ENCODE assay signal across 21 mouse cellular contexts in the genomic region with DNA sequence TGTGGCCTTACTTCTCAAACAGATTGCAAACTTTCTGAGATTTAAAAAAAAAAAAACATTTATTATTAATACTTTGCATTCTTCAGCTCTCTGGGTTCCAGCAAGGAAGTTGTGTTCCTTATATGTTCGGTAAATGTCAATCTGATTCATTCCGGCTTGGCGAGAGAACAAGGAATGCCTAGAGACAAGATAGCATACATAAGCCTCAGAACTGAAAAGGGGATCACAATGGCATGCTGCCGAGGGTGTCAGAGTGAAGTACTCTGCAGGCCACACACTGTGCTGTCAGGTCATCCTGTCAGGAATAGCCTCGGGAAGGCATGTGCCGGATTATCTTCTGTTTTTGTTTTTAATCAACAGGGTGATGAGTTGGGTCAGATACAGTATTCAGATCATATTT. TPM values are rescaled to one million over a fixed set of nuclear protein-coding genes. Genes with fewer than 3 reads are reported as not detected.
DNase-seq lines count a peak whose midpoint lies in the region; ATAC-seq and TF ChIP-seq lines count a peak whose summit lies in the region.
"Had no signal": no experiment of that assay in that cellular context is flagged by ENCODE, and none has a peak within 500 bp of the region (broad histone marks: within the 10 kb centered on the region; RNA-seq: fewer than 3 reads in every experiment).

No protein-coding gene starts in this region.

- no peaks in the 10 kb centered on the region for H3K27me3 ChIP-seq in intestine, embryonic 14.5 days (replicated peaks; ENCODE audit: control insufficient read depth, insufficient read depth, low read length)
- no peaks in the 10 kb centered on the region for H3K27me3 ChIP-seq in intestine, postnatal 0 days (replicated peaks; ENCODE audit: control insufficient read depth, insufficient read depth, low read length)
- H3K27me3 ChIP-seq in liver, embryonic 14.5 days (ENCODE audit: control insufficient read depth, insufficient read depth, low read length): no peaks in the 10 kb centered on the region; the same call in 1 of the 2 replicates
- H3K27me3 ChIP-seq in liver, postnatal 0 days (ENCODE audit: insufficient read depth, low read length): no peaks in the 10 kb centered on the region
- no peaks in the 10 kb centered on the region for H3K27me3 ChIP-seq in stomach, embryonic 14.5 days (ENCODE audit: control insufficient read depth, insufficient read depth, low read length)
- no peaks in the 10 kb centered on the region for H3K27me3 ChIP-seq in stomach, postnatal 0 days (ENCODE audit: control insufficient read depth, insufficient read depth, low read length)
- H3K27me3 ChIP-seq: forebrain, embryonic 15.5 days; hindbrain, embryonic 12.5 days had no signal

- no peak overlapping the region for H3K4me3 ChIP-seq in intestine, embryonic 14.5 days (ENCODE audit: low read depth, low read length)
- no peak overlapping the region for H3K4me3 ChIP-seq in intestine, postnatal 0 days (ENCODE audit: low read depth, low read length)
- no peak overlapping the region for H3K4me3 ChIP-seq in liver, embryonic 14.5 days (ENCODE audit: insufficient read depth in 1 of 2, low read depth in 2 of 2, low read length in 2 of 2)
- no peak overlapping the region for H3K4me3 ChIP-seq in liver, postnatal 0 days (ENCODE audit: low read depth, low read length)
- no peak overlapping the region for H3K4me3 ChIP-seq in stomach, embryonic 14.5 days (ENCODE audit: low read depth, low read length)
- H3K4me3 ChIP-seq in stomach, postnatal 0 days (ENCODE audit: low read depth, low read length): no peak overlapping the region
- H3K4me3 ChIP-seq: forebrain, embryonic 15.5 days; hindbrain, embryonic 12.5 days; left cerebral cortex, adult 2 months; myocyte had no signal

- 32% methylated on average over 6 of the region's 6 CpGs for WGBS in intestine, embryonic 14.5 days
- WGBS in intestine, postnatal 0 days: 46% methylated on average over 6 of the region's 6 CpGs
- 75% methylated on average over 6 of the region's 6 CpGs for WGBS in liver, embryonic 14.5 days (ENCODE audit: insufficient replicate concordance)
- 76% methylated on average over 6 of the region's 6 CpGs for WGBS in liver, postnatal 0 days (ENCODE audit: insufficient replicate concordance)
- 32% methylated on average over 6 of the region's 6 CpGs for WGBS in stomach, embryonic 14.5 days
- WGBS in stomach, postnatal 0 days: 36% methylated on average over 6 of the region's 6 CpGs

- peak overlapping the region; percentile 57 for H3K27ac ChIP-seq in intestine, embryonic 14.5 days (ENCODE audit: low read depth)
- no peak overlapping the region for H3K27ac ChIP-seq in intestine, postnatal 0 days (ENCODE audit: low read depth, low read length)
- H3K27ac ChIP-seq in liver, embryonic 14.5 days: peak overlapping the region; percentile 88
- H3K27ac ChIP-seq in liver, postnatal 0 days (ENCODE audit: low read depth): no peak overlapping the region
- H3K27ac ChIP-seq in stomach, embryonic 14.5 days (ENCODE audit: low read length): peak overlapping the region; percentile 23; the same call in 1 of the 2 replicates
- no peak overlapping the region for H3K27ac ChIP-seq in stomach, postnatal 0 days (replicated peaks)
- H3K27ac ChIP-seq: forebrain, embryonic 15.5 days; hindbrain, embryonic 12.5 days; left cerebral cortex, adult 2 months had no signal

- no peak; the same call in 1 of the 2 replicates for ATAC-seq in intestine, embryonic 14.5 days (replicated peaks; ENCODE audit: low FRiP score, low TSS enrichment, low read depth)
- ATAC-seq in intestine, postnatal 0 days: no peak
- no peak for ATAC-seq in liver, embryonic 14.5 days (ENCODE audit: insufficient read depth)
- no peak for ATAC-seq in liver, postnatal 0 days
- no peak; the same call in 1 of the 2 replicates for ATAC-seq in stomach, embryonic 14.5 days (ENCODE audit: insufficient number of reproducible peaks, insufficient read depth, low FRiP score, low read depth)
- ATAC-seq in stomach, postnatal 0 days (ENCODE audit: low FRiP score, low TSS enrichment): no peak
- ATAC-seq: forebrain, embryonic 15.5 days had no signal

- no peaks in the 10 kb centered on the region for H3K9me3 ChIP-seq in intestine, embryonic 14.5 days (ENCODE audit: control insufficient read depth, low read length)
- H3K9me3 ChIP-seq in intestine, postnatal 0 days (ENCODE audit: control insufficient read depth): no peaks in the 10 kb centered on the region
- H3K9me3 ChIP-seq in liver, embryonic 14.5 days (ENCODE audit: control insufficient read depth, low read length): no peaks in the 10 kb centered on the region
- no peaks in the 10 kb centered on the region for H3K9me3 ChIP-seq in liver, postnatal 0 days (ENCODE audit: low read length)
- no peaks in the 10 kb centered on the region for H3K9me3 ChIP-seq in stomach, embryonic 14.5 days (ENCODE audit: control insufficient read depth, low read depth, low read length)
- no peaks in the 10 kb centered on the region for H3K9me3 ChIP-seq in stomach, postnatal 0 days (ENCODE audit: control insufficient read depth, low read length)
- H3K9me3 ChIP-seq: forebrain, embryonic 15.5 days; hindbrain, embryonic 12.5 days had no signal

- TF ChIP-seq CTCF in intestine, postnatal 0 days (IDR thresholded peaks at IDR 0.05; ENCODE audit: low read depth): no peak
- TF ChIP-seq CTCF in liver, embryonic 14.5 days (IDR thresholded peaks at IDR 0.05; ENCODE audit: low read depth): no peak
- TF ChIP-seq CTCF in liver, postnatal 0 days (IDR thresholded peaks at IDR 0.05; ENCODE audit: low read depth): no peak
- no peak for TF ChIP-seq CTCF in stomach, postnatal 0 days (IDR thresholded peaks at IDR 0.05; ENCODE audit: low read depth)

- peaks cover 13% of the 10 kb centered on the region for H3K4me1 ChIP-seq in intestine, embryonic 14.5 days (replicated peaks; ENCODE audit: control insufficient read depth, insufficient read depth, low read length)
- H3K4me1 ChIP-seq in intestine, postnatal 0 days (replicated peaks; ENCODE audit: control insufficient read depth, insufficient read depth, low read length): no peaks in the 10 kb centered on the region
- peaks cover 32 to 42% of the 10 kb centered on the region in 2 experiments for H3K4me1 ChIP-seq in liver, embryonic 14.5 days (replicated peaks; ENCODE audit: control insufficient read depth in 2 of 2, insufficient read depth in 2 of 2, low read length in 1 of 2)
- peaks cover 16% of the 10 kb centered on the region; the same call in 1 of the 2 replicates for H3K4me1 ChIP-seq in liver, postnatal 0 days (ENCODE audit: insufficient read depth)
- H3K4me1 ChIP-seq in stomach, embryonic 14.5 days (ENCODE audit: control insufficient read depth, insufficient read depth, low read length): peaks cover 13% of the 10 kb centered on the region; the same call in 1 of the 2 replicates
- peaks cover 3% of the 10 kb centered on the region; the same call in 1 of the 2 replicates for H3K4me1 ChIP-seq in stomach, postnatal 0 days (replicated peaks; ENCODE audit: control insufficient read depth, insufficient read depth)

- no peak for TF ChIP-seq EP300 in liver, embryonic 14.5 days (IDR thresholded peaks at IDR 0.05; ENCODE audit: low read depth)
- no peak for TF ChIP-seq EP300 in liver, postnatal 0 days (IDR thresholded peaks at IDR 0.05; ENCODE audit: low read depth)
- TF ChIP-seq EP300 in stomach, postnatal 0 days (optimal IDR thresholded peaks at IDR 0.05): no peak

- no peak for DNase-seq in intestine, embryonic 14.5 days (ENCODE audit: low spot score)
- no peak for DNase-seq in liver, embryonic 14.5 days (ENCODE audit: low read depth in 3 of 3, low spot score in 3 of 3)
- DNase-seq in liver, postnatal 0 days: no peak
- no peak for DNase-seq in stomach, postnatal 0 days (ENCODE audit: low spot score)
- DNase-seq in urinary bladder, postnatal 36 days (ENCODE audit: low spot score in 2 of 2): no peak
- DNase-seq: cerebellum, adult 2 months; cerebellum, postnatal 36 days; gastrocnemius, postnatal 14 days; heart, adult 18-20 months; layer of hippocampus, adult 9-11 months; left cerebral cortex, postnatal 4 days; right cerebral cortex, postnatal 25 days; thymus, postnatal 14 days had no signal

- H3K9ac ChIP-seq in intestine, embryonic 14.5 days (ENCODE audit: low read length): no peak overlapping the region
- no peak overlapping the region for H3K9ac ChIP-seq in intestine, postnatal 0 days (ENCODE audit: low read depth, low read length)
- peak overlapping the region; percentile 54; the same call in 1 of the 2 replicates for H3K9ac ChIP-seq in liver, embryonic 14.5 days (replicated peaks)
- no peak overlapping the region for H3K9ac ChIP-seq in liver, postnatal 0 days (replicated peaks)
- H3K9ac ChIP-seq in stomach, embryonic 14.5 days (replicated peaks; ENCODE audit: low read depth, low read length): no peak overlapping the region
- no peak overlapping the region for H3K9ac ChIP-seq in stomach, postnatal 0 days (ENCODE audit: low read length)
- H3K9ac ChIP-seq: forebrain, embryonic 15.5 days; hindbrain, embryonic 12.5 days had no signal

- peak overlapping the region; percentile 28; the same call in 1 of the 2 replicates for H3K4me2 ChIP-seq in intestine, embryonic 14.5 days (ENCODE audit: low read length)
- no peak overlapping the region for H3K4me2 ChIP-seq in intestine, postnatal 0 days (replicated peaks; ENCODE audit: low read depth)
- no peak overlapping the region for H3K4me2 ChIP-seq in liver, embryonic 14.5 days (ENCODE audit: low read depth)
- H3K4me2 ChIP-seq in liver, postnatal 0 days (ENCODE audit: low read depth, low read length): no peak overlapping the region
- no peak overlapping the region for H3K4me2 ChIP-seq in stomach, embryonic 14.5 days (replicated peaks; ENCODE audit: low read depth, low read length)
- H3K4me2 ChIP-seq in stomach, postnatal 0 days (replicated peaks; ENCODE audit: low read depth): no peak overlapping the region
- H3K4me2 ChIP-seq: forebrain, embryonic 15.5 days; hindbrain, embryonic 12.5 days; midbrain, embryonic 11.5 days had no signal

- no peaks in the 10 kb centered on the region for H3K36me3 ChIP-seq in intestine, embryonic 14.5 days (ENCODE audit: control insufficient read depth, insufficient read depth, low read length)
- no peaks in the 10 kb centered on the region for H3K36me3 ChIP-seq in intestine, postnatal 0 days (ENCODE audit: control insufficient read depth, insufficient read depth)
- H3K36me3 ChIP-seq in liver, embryonic 14.5 days (replicated peaks; ENCODE audit: control insufficient read depth, insufficient read depth, low read depth): no peaks in the 10 kb centered on the region
- no peaks in the 10 kb centered on the region for H3K36me3 ChIP-seq in liver, postnatal 0 days (replicated peaks; ENCODE audit: insufficient read depth, low read length)
- no peaks in the 10 kb centered on the region for H3K36me3 ChIP-seq in stomach, embryonic 14.5 days (ENCODE audit: control insufficient read depth, insufficient read depth, low read length)
- no peaks in the 10 kb centered on the region for H3K36me3 ChIP-seq in stomach, postnatal 0 days (ENCODE audit: control insufficient read depth, insufficient read depth, low read length)
- H3K36me3 ChIP-seq: forebrain, embryonic 15.5 days; hindbrain, embryonic 12.5 days had no signal

RNA-seq across cellular contexts. Expression of a gene that starts 7.8 kb away (rescaled TPM):
- 45.5 and 59.1 TPM in 2 replicates for polyA plus RNA-seq in intestine, embryonic 14.5 days (2014; fragmentation: Nextera tagmentation; extraction: Ambion mirVana)
- 7.9 and 8.5 TPM in 2 replicates for polyA plus RNA-seq in intestine, postnatal 0 days (2015; fragmentation: Nextera tagmentation; extraction: Ambion mirVana)
- polyA plus RNA-seq in liver, embryonic 14.5 days (2012; rRNA removed): 0.74 and 2.9 TPM in 2 replicates
- polyA plus RNA-seq in liver, embryonic 14.5 days (2014; fragmentation: Nextera tagmentation; extraction: Ambion mirVana): 5.7 and 8.5 TPM in 2 replicates
- polyA plus RNA-seq in liver, postnatal 0 days (2015; fragmentation: Nextera tagmentation; extraction: Ambion mirVana): 4.5 and 5.0 TPM in 2 replicates
- polyA plus RNA-seq in stomach, embryonic 14.5 days (2014; fragmentation: Nextera tagmentation; extraction: Ambion mirVana): 46.6 and 51.6 TPM in 2 replicates
- 4.5 and 6.2 TPM in 2 replicates for polyA plus RNA-seq in stomach, postnatal 0 days (2015; fragmentation: Nextera tagmentation; extraction: Ambion mirVana)
- polyA plus RNA-seq: C2C12, myocyte had no signal

Comparison
In these comparisons a context has a peak if more than half of its experiments do, and no peak if none do; other contexts are left out.
1. H3K27ac ChIP-seq: peak in intestine, embryonic 14.5 days (single experiment), liver, embryonic 14.5 days (single experiment) and stomach, embryonic 14.5 days (single experiment); none in intestine, postnatal 0 days (single experiment), liver, postnatal 0 days (single experiment) and stomach, postnatal 0 days (single experiment).